Mouse (Mus musculus) liver, embryonic 11.5 days (tissue): ENCODE data around the gene Rad9b. TPM values are rescaled to one million over a fixed set of nuclear protein-coding genes. Genes with fewer than 3 reads are reported as not detected.
"Not testable (repeated sequence)": the region's sequence is repeated elsewhere in the genome, so short reads cannot be mapped to it uniquely, and the experiment has no call there.

Experiments
- ATAC-seq: fragments of 200-750 bp; cut with Nextera tagmentation; replicated peaks from 2 replicates; pipeline ENCODE4 v1.8.0; 2017; ENCODE audit warnings: moderate number of reproducible peaks, mild to moderate bottlenecking, moderate TSS enrichment, moderate library complexity; ENCODE audit not compliant: low FRiP score
- DNase-seq: peaks from one replicate; pipeline ENCODE4 v3.0.0-alpha.2; 2017; ENCODE audit warnings: low spot score
- H3K27ac ChIP-seq: fragments of 300-500 bp; sonication (generic); 2 replicates; pipeline ENCODE4 v1.5.1; 2014; ENCODE audit warnings: mild to moderate bottlenecking, low read depth, low read length, control low read depth
- H3K27me3 ChIP-seq: fragments of 300-500 bp; sonication (generic); replicated peaks from 2 replicates; pipeline ENCODE4 v1.6.1; 2014; ENCODE audit warnings: low read length, mixed read lengths; ENCODE audit not compliant: control insufficient read depth, insufficient read depth
- H3K36me3 ChIP-seq: fragments of 300-500 bp; sonication (generic); 2 replicates; pipeline ENCODE4 v1.6.1; 2014; ENCODE audit warnings: mild to moderate bottlenecking, low read length, moderate library complexity, mixed read lengths; ENCODE audit not compliant: control insufficient read depth, insufficient read depth
- H3K4me1 ChIP-seq: fragments of 300-500 bp; sonication (generic); replicated peaks from 2 replicates; pipeline ENCODE4 v1.6.1; 2014; ENCODE audit warnings: low read length, mixed read lengths; ENCODE audit not compliant: control insufficient read depth, insufficient read depth
- H3K4me2 ChIP-seq: fragments of 300-500 bp; sonication (generic); 2 replicates; pipeline ENCODE4 v1.6.1; 2014; ENCODE audit warnings: mild to moderate bottlenecking, control low read depth, moderate library complexity
- H3K4me3 ChIP-seq: fragments of 300-500 bp; sonication (generic); 2 replicates; pipeline ENCODE4 v1.5.1; 2014; ENCODE audit warnings: low read depth, low read length, control low read depth
- H3K9ac ChIP-seq: fragments of 300-500 bp; sonication (generic); 2 replicates; pipeline ENCODE4 v1.6.1; 2014; ENCODE audit warnings: low read depth, low read length, control low read depth
- H3K9me3 ChIP-seq: fragments of 300-500 bp; sonication (generic); 2 replicates; pipeline ENCODE4 v1.6.1; 2016; ENCODE audit warnings: low read length, inconsistent platforms, mixed read lengths; ENCODE audit not compliant: control insufficient read depth
- WGBS: fragments of 180-500 bp; shearing (Covaris S2); extraction: QIAGEN DNeasy Blood & Tissue Kit; methylation state at CpG from one replicate; pipeline ENCODE4 v1.1.7; 2014; 5-methylcytosine and 5-hydroxymethylcytosine counted together
- polyA plus RNA-seq: library from polyadenylated mRNA; unstranded; fragments of >200 nt; fragmentation: Nextera tagmentation; extraction: Ambion mirVana; gene quantifications from 2 replicates; pipeline ENCODE4 v1.2.1, GENCODE M21; 2014

The Rad9b gene
- polyA plus RNA-seq, 1 experiment from 2014 or later: 7.0 TPM

DNA sequence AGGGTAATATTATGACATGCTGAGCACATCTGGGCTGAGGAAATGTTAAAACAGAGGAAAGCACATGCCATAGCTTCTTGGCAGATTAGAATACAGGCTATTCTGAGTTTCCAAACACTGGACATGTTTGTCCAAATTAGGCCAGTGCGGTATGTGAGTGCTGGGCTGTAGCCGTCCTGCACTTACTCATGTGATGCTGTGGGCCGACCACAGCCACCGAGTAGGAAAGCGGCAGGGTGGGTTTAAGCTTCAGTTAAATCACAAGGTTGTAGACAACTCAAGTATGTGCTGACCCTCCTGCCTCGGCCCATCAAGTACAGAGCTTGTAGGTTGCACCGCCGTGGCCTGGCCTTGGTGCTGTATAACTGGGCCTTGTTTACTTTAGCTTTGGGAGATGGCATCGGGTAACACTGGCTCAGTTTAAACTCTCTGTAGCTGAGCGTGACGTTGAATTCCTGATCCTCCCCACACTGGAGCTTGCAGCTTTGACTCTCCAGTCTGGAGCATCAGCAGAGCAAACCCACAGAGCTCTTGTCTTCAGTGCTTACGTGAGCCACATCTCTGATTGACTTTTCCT is 33.7 kb downstream of the Rad9b start:
- ATAC-seq (no peak), DNase-seq (no peak)
- no peak overlapping the region for H3K4me2 ChIP-seq
- H3K27me3 ChIP-seq: no peaks in the 10 kb centered on the region
- WGBS: 76% methylated on average over 12 of the region's 12 CpGs
- no peak overlapping the region for H3K4me3 ChIP-seq
- H3K36me3 ChIP-seq: peaks cover 16% of the 10 kb centered on the region
- peaks cover 7% of the 10 kb centered on the region for H3K4me1 ChIP-seq
- no peaks in the 10 kb centered on the region for H3K9me3 ChIP-seq
- no peak overlapping the region for H3K27ac ChIP-seq
- H3K9ac ChIP-seq: no peak overlapping the region

DNA sequence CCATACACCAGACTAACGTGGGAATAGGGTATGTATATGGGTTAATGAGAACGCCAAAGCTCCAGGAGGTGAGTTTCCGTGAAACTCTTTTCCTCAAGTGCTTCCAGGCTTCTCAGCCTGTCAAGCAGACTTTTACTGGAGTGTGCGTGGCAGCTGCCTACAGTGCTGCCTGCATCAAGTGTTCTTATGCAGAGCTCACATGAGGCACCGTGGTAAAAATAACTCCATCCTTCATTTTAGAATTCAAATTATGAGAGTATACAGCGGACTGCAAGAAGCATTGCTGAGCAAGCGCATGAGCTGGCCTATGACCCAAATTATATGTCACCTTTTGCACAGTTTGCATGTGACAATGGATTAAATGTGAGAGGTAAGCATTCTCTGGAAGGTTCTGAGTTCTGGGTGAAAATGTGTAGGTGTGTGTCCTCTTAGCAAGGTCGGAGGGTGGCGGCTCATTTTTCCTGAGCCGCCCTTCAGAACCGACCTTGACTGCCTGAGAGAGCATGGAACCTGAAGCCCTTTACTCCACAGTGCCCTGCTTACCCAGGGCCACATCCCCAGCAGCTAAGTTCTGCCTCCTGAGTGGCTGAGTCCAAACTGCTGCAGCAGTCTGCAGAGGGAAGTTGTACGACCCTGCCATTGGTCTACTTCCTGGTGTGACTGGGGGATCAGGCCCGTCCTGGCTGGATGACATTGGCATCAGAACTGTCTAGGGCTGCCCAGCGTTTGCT is 34.4 kb downstream of the Rad9b start:
- Histone ChIP-seq H3K9ac (no peak overlapping the region), H3K4me2 (no peak overlapping the region), H3K36me3 (peaks cover 9% of the 10 kb centered on the region), H3K4me3 (no peak overlapping the region), H3K27ac (no peak overlapping the region), H3K9me3 (no peaks in the 10 kb centered on the region), H3K4me1 (peaks cover 7% of the 10 kb centered on the region), H3K27me3 (no peaks in the 10 kb centered on the region)
- ATAC-seq (no peak), DNase-seq (no peak)
- WGBS: 83% methylated on average over 14 of the region's 14 CpGs

DNA sequence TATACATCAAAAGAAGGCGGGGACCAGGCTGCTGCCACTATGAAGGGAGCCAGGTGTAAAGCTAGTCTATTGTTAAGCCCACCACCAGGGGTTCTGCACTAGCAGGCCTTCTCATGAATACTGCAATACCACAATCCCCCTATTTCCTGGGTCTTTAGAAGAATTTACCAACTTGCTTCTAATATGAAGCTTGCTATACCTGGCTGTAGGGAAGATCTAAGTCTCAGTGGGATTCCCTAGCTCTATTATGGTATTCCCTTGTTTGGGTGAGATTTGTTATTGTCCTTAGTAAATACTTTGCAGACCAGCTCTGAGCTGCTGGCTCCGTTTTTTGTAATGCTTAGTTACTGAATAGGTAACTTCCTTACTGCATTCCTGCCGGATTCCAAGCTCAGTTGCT is 35.1 kb downstream of the Rad9b start:
- H3K36me3 ChIP-seq, H3K9me3 ChIP-seq, ATAC-seq, H3K9ac ChIP-seq, H3K4me3 ChIP-seq, H3K27ac ChIP-seq, DNase-seq, H3K4me2 ChIP-seq, H3K27me3 ChIP-seq: not testable (repeated sequence)
- 79% methylated on average over 3 of the region's 3 CpGs for WGBS
- H3K4me1 ChIP-seq: peaks cover 12% of the 10 kb centered on the region

DNA sequence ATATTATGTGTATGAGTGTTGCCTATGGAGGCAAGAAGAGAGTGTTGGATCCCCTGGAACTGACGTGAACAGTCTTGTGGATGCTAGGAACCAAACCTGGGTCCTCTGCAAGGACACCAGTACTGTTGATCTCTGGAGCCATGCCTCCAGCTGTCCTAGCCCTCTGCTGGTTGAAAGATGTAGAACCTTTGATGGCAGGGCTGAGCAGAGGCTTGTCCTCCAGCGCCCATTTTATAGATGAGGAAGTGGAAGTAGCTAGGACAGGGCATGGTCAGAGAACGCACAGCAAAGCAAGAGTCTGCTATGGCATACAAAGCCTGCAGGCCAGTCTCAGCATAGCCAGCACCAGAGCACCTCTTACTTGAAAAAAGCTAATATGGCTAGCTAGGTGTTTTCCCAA is 35.9 kb downstream of the Rad9b start:
- Histone ChIP-seq H3K27me3 (no peaks in the 10 kb centered on the region), H3K4me2 (no peak overlapping the region), H3K4me3 (no peak overlapping the region), H3K27ac (no peak overlapping the region), H3K9ac (no peak overlapping the region), H3K4me1 (peaks cover 12% of the 10 kb centered on the region), H3K9me3 (no peaks in the 10 kb centered on the region), H3K36me3 (peaks cover 12% of the 10 kb centered on the region)
- ATAC-seq (no peak), DNase-seq (no peak)
- WGBS: 66% methylated on average over 3 of the region's 3 CpGs

DNA sequence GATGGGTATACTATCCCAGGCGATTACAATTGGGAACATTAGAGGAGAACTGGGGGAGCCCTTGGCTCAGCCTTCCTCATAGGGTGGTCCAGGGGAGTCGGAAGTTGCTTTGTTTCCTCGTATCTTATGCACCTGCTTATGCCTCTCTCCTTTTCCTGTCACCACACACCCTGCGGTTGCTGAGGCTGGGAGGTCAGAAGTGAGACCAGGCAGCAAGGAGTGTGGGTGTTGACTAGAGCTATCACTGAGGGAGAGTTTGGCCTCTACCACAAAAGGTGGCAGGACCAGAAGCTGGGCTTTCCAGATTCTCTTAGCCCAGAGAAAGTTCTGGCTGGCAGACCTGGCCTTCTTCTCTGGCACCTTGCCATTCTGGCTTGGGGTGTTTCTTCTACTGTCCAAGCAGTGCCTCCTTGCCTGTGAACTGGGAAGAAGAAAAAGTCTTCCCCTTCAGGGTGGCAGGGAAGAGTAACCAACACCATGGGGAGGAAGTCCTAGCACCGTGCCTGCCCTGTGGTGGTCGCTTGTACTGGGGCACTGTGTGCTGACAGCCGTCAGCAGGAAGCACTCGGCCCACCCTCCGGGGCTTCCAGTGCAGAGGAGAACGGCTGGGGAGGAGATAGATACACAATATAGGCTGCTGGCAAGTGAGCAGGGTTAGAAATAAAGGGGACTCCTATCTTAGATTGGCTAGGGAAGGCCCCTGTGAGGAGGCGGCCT is 36.5 kb downstream of the Rad9b start:
- Histone ChIP-seq H3K27ac (no peak overlapping the region), H3K9me3 (no peaks in the 10 kb centered on the region), H3K4me1 (peaks cover 12% of the 10 kb centered on the region), H3K36me3 (peaks cover 12% of the 10 kb centered on the region), H3K4me3 (no peak overlapping the region), H3K27me3 (no peaks in the 10 kb centered on the region), H3K9ac (no peak overlapping the region), H3K4me2 (no peak overlapping the region)
- no peak for ATAC-seq
- 67% methylated on average over 11 of the region's 11 CpGs for WGBS
- DNase-seq: no peak

DNA sequence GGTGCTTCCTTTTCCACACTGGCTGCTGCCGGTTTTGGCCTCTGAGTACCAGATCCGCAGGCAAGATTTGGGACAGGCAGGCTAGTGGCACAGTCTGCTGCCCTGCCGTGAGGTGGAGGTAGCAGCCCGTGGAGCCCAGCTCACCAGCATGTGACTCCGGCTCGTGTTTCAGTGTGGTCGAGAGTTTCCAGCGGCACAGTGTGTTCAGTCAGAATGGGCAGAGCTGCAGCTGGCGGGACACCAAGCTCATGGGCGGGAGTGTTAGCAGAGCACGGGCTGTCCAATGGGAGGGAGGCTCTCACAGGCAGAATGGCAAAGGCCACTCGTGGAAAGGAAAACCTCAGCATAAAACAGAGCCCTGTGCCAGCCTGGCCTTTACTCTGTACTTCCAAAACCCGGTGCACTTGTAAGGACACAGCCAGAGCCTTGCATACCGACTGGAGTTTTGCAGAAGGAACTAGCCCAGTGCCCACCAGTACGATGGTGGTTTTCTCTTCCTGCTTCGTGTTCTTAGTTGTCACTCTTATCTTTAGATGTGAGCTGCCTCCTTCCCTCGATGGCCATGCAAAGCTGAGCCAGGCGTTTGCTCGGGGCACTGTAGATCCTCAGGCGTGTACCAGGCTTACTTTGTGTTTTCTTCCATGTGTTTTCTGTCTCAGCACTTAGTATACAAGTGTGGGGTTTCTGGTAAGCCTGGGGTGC is 38.9 kb downstream of the Rad9b start:
- H3K27me3 ChIP-seq: no peaks in the 10 kb centered on the region
- H3K36me3 ChIP-seq: peaks cover 14% of the 10 kb centered on the region
- no peak overlapping the region for H3K4me3 ChIP-seq
- H3K9ac ChIP-seq: no peak overlapping the region; the same call in 1 of the 2 replicates
- ATAC-seq: 0 out of 2 replicates have a peak, but pooled peaks have one; percentile 26
- WGBS: 42% methylated on average over 20 of the region's 20 CpGs
- H3K4me1 ChIP-seq: peaks cover 12% of the 10 kb centered on the region
- no peak for DNase-seq
- H3K27ac ChIP-seq: peak overlapping the region; percentile 38; the same call in 1 of the 2 replicates
- peak overlapping the region; percentile 44; the same call in 1 of the 2 replicates for H3K4me2 ChIP-seq
- H3K9me3 ChIP-seq: no peaks in the 10 kb centered on the region

DNA sequence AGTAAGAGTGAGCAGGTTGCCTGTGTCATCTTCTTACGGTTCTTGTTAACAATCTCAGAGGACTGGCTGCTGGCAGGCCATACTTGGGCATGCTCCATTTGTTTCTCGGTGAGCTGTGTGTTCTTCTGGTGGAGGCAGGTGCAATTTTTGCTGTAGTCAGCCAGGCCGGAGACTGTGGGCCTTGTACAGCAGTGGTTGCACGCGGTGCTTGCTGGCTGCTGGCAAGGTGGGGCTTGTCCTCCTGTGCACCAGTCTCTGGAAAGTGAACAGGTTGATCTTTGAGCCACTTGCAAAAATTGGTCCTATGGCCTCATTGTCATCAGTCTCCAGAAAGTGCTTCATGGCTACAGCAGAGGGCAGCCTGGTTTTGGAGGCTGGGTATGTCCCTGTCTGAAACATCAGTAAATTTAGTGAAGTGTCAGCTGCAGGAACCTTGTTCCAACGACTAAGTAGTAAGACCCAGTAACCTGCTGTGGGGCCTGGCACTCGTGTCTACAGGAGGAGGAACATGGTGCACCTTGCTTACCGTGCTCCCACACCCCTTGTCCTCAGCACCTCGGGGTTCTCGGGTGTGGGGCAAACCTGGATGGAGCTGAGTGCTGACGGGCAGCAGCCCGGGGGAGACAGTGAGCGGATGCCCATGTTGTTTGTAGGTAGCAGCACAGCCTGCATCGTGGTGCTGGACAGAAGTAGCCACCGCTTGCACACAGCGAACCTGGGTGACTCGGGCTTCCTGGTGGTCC is 40.9 kb downstream of the Rad9b start:
- no peak overlapping the region for H3K4me3 ChIP-seq
- ATAC-seq: no peak
- no peak for DNase-seq
- no peaks in the 10 kb centered on the region for H3K9me3 ChIP-seq
- H3K4me1 ChIP-seq: peaks cover 9% of the 10 kb centered on the region
- no peak overlapping the region for H3K9ac ChIP-seq
- no peak overlapping the region for H3K4me2 ChIP-seq
- H3K36me3 ChIP-seq: peaks cover 10% of the 10 kb centered on the region
- H3K27me3 ChIP-seq: no peaks in the 10 kb centered on the region
- 90% methylated on average over 17 of the region's 17 CpGs for WGBS
- no peak overlapping the region for H3K27ac ChIP-seq

DNA sequence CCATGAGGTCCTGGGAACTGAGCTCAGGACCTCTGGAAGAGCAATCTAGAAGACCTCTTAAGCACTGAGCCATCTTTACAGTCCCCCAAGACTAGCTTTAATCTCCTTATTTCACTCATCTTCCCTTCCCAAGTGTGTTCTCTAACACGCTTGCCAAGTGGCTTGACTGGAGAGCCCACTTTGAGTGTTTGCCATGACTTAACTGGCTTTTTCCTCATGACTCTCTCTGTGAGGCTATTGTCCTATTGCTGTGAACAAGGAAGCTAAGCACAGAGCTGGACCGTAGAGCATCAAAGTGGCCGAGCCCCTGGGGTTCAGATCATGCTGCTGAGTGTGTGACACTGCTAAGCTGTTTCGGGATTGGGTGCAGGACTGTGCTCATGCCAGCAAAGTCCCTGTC is 41.7 kb downstream of the Rad9b start:
- Histone ChIP-seq H3K36me3 (peaks cover 10% of the 10 kb centered on the region), H3K9ac (no peak overlapping the region), H3K4me3 (no peak overlapping the region), H3K4me2 (no peak overlapping the region), H3K9me3 (no peaks in the 10 kb centered on the region), H3K27ac (no peak overlapping the region), H3K27me3 (no peaks in the 10 kb centered on the region), H3K4me1 (peaks cover 9% of the 10 kb centered on the region)
- 89% methylated on average over 4 of the region's 4 CpGs for WGBS
- no peak for ATAC-seq
- DNase-seq: no peak
